Mouse (Mus musculus) heart, embryonic 12.5 days (tissue): Measurements from ENCODE around the gene Rgp1. TPM values are rescaled to one million over a fixed set of nuclear protein-coding genes. Genes with fewer than 3 reads are reported as not detected.
"Not testable (repeated sequence)": the region's sequence is repeated elsewhere in the genome, so short reads cannot be mapped to it uniquely, and the experiment has no call there.

ENCODE experiments used
- ATAC-seq: fragments of 200-750 bp; cut with Nextera tagmentation; 2 replicates; pipeline ENCODE4 v1.8.0; 2017; ENCODE audit warnings: moderate TSS enrichment, moderate library complexity; ENCODE audit not compliant: insufficient number of reproducible peaks, low FRiP score
- H3K27ac ChIP-seq: fragments of 300-500 bp; sonication (generic); 2 replicates; pipeline ENCODE4 v1.5.1; 2016; ENCODE audit warnings: mild to moderate bottlenecking, moderate library complexity; ENCODE audit not compliant: poor library complexity, severe bottlenecking
- H3K27me3 ChIP-seq: fragments of 300-500 bp; sonication (generic); replicated peaks from 2 replicates; pipeline ENCODE4 v1.6.1; 2016; ENCODE audit warnings: mild to moderate bottlenecking, moderate library complexity
- H3K36me3 ChIP-seq: fragments of 300-500 bp; sonication (generic); 2 replicates; pipeline ENCODE4 v1.6.1; 2016; ENCODE audit warnings: mild to moderate bottlenecking, moderate library complexity
- H3K4me1 ChIP-seq: fragments of 300-500 bp; sonication (generic); replicated peaks from 2 replicates; pipeline ENCODE4 v1.6.1; 2016; ENCODE audit warnings: mild to moderate bottlenecking
- H3K4me2 ChIP-seq: fragments of 300-500 bp; sonication (generic); 2 replicates; pipeline ENCODE4 v1.6.1; 2016; ENCODE audit warnings: mild to moderate bottlenecking, moderate library complexity
- H3K4me3 ChIP-seq: fragments of 300-500 bp; sonication (generic); 2 replicates; pipeline ENCODE4 v1.5.1; 2016; ENCODE audit warnings: mild to moderate bottlenecking
- H3K9ac ChIP-seq: fragments of 300-500 bp; sonication (generic); 2 replicates; pipeline ENCODE4 v1.6.1; 2016; ENCODE audit warnings: mild to moderate bottlenecking, moderate library complexity
- H3K9me3 ChIP-seq: fragments of 300-500 bp; sonication (generic); replicated peaks from 2 replicates; pipeline ENCODE4 v1.6.1; 2016; ENCODE audit warnings: mild to moderate bottlenecking, moderate library complexity
- WGBS: fragments of 180-500 bp; shearing (Covaris S2); methylation state at CpG from one replicate; pipeline ENCODE4 v1.1.7; 2016; 5-methylcytosine and 5-hydroxymethylcytosine counted together
- polyA plus RNA-seq: library from polyadenylated mRNA; unstranded; fragments of >200 nt; fragmentation: Nextera tagmentation; extraction: Ambion mirVana; gene quantifications from 2 replicates; pipeline ENCODE4 v1.2.1, GENCODE M21; 2016

Gene Rgp1
- polyA plus RNA-seq, 1 experiment from 2014 or later: 20.4 TPM

- 90% methylated on average over 12 of the region's 12 CpGs for WGBS
- Histone ChIP-seq H3K4me2 (no peak overlapping the region), H3K9me3 (no peaks in the 10 kb centered on the region), H3K4me3 (no peak overlapping the region), H3K9ac (no peak overlapping the region), H3K36me3 (peaks cover 41% of the 10 kb centered on the region), H3K27me3 (no peaks in the 10 kb centered on the region), H3K4me1 (peaks cover 46% of the 10 kb centered on the region), H3K27ac (no peak overlapping the region)
- no peak for ATAC-seq
Measured at GRCm38 (mm10) chr4:43581381-43581780, 2.9 kb downstream of the Rgp1 start.

GRCm38 (mm10) chr4:43582241-43582640, 3.7 kb downstream of the Rgp1 start:
- Histone ChIP-seq H3K4me3 (no peak overlapping the region), H3K36me3 (peaks cover 41% of the 10 kb centered on the region), H3K9ac (no peak overlapping the region), H3K27ac (no peak overlapping the region), H3K9me3 (no peaks in the 10 kb centered on the region), H3K27me3 (no peaks in the 10 kb centered on the region), H3K4me2 (no peak overlapping the region), H3K4me1 (peaks cover 38% of the 10 kb centered on the region)
- ATAC-seq: no peak
- 91% methylated on average over 5 of the region's 5 CpGs for WGBS

GRCm38 (mm10) chr4:43583421-43583820, 4.9 kb downstream of the Rgp1 start:
- no peak overlapping the region for H3K4me2 ChIP-seq
- no peaks in the 10 kb centered on the region for H3K27me3 ChIP-seq
- no peak overlapping the region for H3K27ac ChIP-seq
- no peak overlapping the region for H3K9ac ChIP-seq
- H3K4me3 ChIP-seq: no peak overlapping the region
- ATAC-seq: no peak
- H3K4me1 ChIP-seq: peaks cover 36% of the 10 kb centered on the region
- H3K9me3 ChIP-seq: no peaks in the 10 kb centered on the region
- H3K36me3 ChIP-seq: peaks cover 41% of the 10 kb centered on the region
- WGBS: 62% methylated on average over 7 of the region's 7 CpGs

GRCm38 (mm10) chr4:43584444-43585416, 6.2 kb downstream of the Rgp1 start, which contains the start of gene Msmp:
TSS of gene Msmp (minus strand) at chr4:43584494.
- no peak within 1 kb of the TSS for H3K27ac ChIP-seq
- WGBS: 55% methylated on average over 12 of the region's 12 CpGs
- no peaks in the 10 kb centered on the region for H3K9me3 ChIP-seq
- H3K4me3 ChIP-seq: no peak within 1 kb of the TSS
- no peak within 1 kb of the TSS for H3K9ac ChIP-seq
- peaks cover 41% of the 10 kb centered on the region for H3K36me3 ChIP-seq
- ATAC-seq: no peak
- H3K4me1 ChIP-seq: peaks cover 33% of the 10 kb centered on the region
- no peaks in the 10 kb centered on the region for H3K27me3 ChIP-seq
- H3K4me2 ChIP-seq: no peak within 1 kb of the TSS

GRCm38 (mm10) chr4:43585682-43586081, 7.2 kb downstream of the Rgp1 start:
- Histone ChIP-seq H3K4me1 (peaks cover 30% of the 10 kb centered on the region), H3K9ac (no peak overlapping the region), H3K27me3 (no peaks in the 10 kb centered on the region), H3K4me3 (no peak overlapping the region), H3K4me2 (no peak overlapping the region), H3K27ac (no peak overlapping the region), H3K36me3 (peaks cover 35% of the 10 kb centered on the region), H3K9me3 (no peaks in the 10 kb centered on the region)
- no peak for ATAC-seq
- 48% methylated on average over 10 of the region's 10 CpGs for WGBS

GRCm38 (mm10) chr4:43586411-43586810, 7.9 kb downstream of the Rgp1 start:
- Histone ChIP-seq H3K36me3 (peaks cover 27% of the 10 kb centered on the region), H3K9ac (no peak overlapping the region), H3K4me3 (no peak overlapping the region), H3K9me3 (no peaks in the 10 kb centered on the region), H3K27ac (no peak overlapping the region), H3K27me3 (no peaks in the 10 kb centered on the region), H3K4me2 (no peak overlapping the region), H3K4me1 (peaks cover 30% of the 10 kb centered on the region)
- 60% methylated on average over 8 of the region's 8 CpGs for WGBS
- no peak for ATAC-seq

GRCm38 (mm10) chr4:43587681-43588080, 9.2 kb downstream of the Rgp1 start:
- Histone ChIP-seq H3K4me3 (no peak overlapping the region), H3K36me3 (peaks cover 15% of the 10 kb centered on the region), H3K4me1 (peaks cover 30% of the 10 kb centered on the region), H3K27ac (no peak overlapping the region), H3K27me3 (no peaks in the 10 kb centered on the region), H3K9me3 (no peaks in the 10 kb centered on the region), H3K9ac (no peak overlapping the region), H3K4me2 (no peak overlapping the region)
- ATAC-seq: peak; percentile 31
- 24% methylated on average over 7 of the region's 7 CpGs for WGBS

GRCm38 (mm10) chr4:43591543-43591942, 13.0 kb downstream of the Rgp1 start:
- Histone ChIP-seq H3K9ac (no peak overlapping the region), H3K9me3 (no peaks in the 10 kb centered on the region), H3K36me3 (no peaks in the 10 kb centered on the region), H3K27me3 (no peaks in the 10 kb centered on the region), H3K4me1 (peaks cover 10% of the 10 kb centered on the region; the same call in 1 of the 2 replicates), H3K27ac (no peak overlapping the region), H3K4me3 (no peak overlapping the region), H3K4me2 (no peak overlapping the region)
- no peak for ATAC-seq
- 51% methylated on average over 5 of the region's 5 CpGs for WGBS

GRCm38 (mm10) chr4:43591961-43592360, 13.4 kb downstream of the Rgp1 start:
- no peak overlapping the region for H3K4me3 ChIP-seq
- ATAC-seq: no peak
- H3K4me1 ChIP-seq: peaks cover 10% of the 10 kb centered on the region; the same call in 1 of the 2 replicates
- no peak overlapping the region for H3K27ac ChIP-seq
- no peaks in the 10 kb centered on the region for H3K9me3 ChIP-seq
- no peaks in the 10 kb centered on the region for H3K27me3 ChIP-seq
- WGBS: 69% methylated on average over 3 of the region's 3 CpGs
- H3K9ac ChIP-seq: no peak overlapping the region
- no peaks in the 10 kb centered on the region for H3K36me3 ChIP-seq
- no peak overlapping the region for H3K4me2 ChIP-seq

GRCm38 (mm10) chr4:43593453-43593852, 14.9 kb downstream of the Rgp1 start:
- no peaks in the 10 kb centered on the region for H3K9me3 ChIP-seq
- no peaks in the 10 kb centered on the region for H3K27me3 ChIP-seq
- no peaks in the 10 kb centered on the region for H3K36me3 ChIP-seq
- no peak overlapping the region for H3K9ac ChIP-seq
- WGBS: 59% methylated on average over 3 of the region's 3 CpGs
- no peak for ATAC-seq
- no peak overlapping the region for H3K4me3 ChIP-seq
- peaks cover 2% of the 10 kb centered on the region; the same call in 1 of the 2 replicates for H3K4me1 ChIP-seq
- H3K4me2 ChIP-seq: no peak overlapping the region
- no peak overlapping the region for H3K27ac ChIP-seq

- not testable (repeated sequence) for H3K27ac ChIP-seq, H3K36me3 ChIP-seq, H3K4me2 ChIP-seq, H3K9ac ChIP-seq, ATAC-seq, H3K4me3 ChIP-seq, H3K4me1 ChIP-seq, H3K9me3 ChIP-seq, H3K27me3 ChIP-seq
- WGBS: 76% methylated on average over 2 of the region's 2 CpGs
Measured at GRCm38 (mm10) chr4:43596597-43596996, 18.1 kb downstream of the Rgp1 start.
